Mouse (Mus musculus): Measurements from ENCODE around the gene Igf1r.

DNA sequence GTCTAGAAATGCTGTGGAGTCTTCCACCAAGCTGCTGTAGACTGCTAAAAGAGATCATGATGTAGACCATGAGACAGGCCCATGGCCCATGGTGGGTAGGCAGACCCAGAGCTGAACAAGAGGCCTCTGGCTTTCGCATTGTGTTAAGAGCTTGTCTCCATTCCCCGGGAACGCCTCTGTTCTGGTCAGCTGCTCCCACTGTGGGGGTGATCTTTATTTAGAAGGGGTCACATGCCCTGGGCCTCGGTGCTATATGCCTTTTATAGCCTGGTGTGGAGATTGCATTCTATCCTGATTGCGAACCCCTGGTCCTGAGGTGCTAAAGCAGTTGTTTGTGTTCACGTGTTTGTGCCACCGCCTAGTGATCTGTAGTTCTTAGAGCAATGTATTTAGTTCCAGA lies 57.5 kb downstream of the Igf1r start:
- TF ChIP-seq CTCF (IDR thresholded peaks at IDR 0.05; ENCODE audit: control insufficient read depth, insufficient read depth, insufficient read length) (no peak), MAX (IDR thresholded peaks at IDR 0.05) (no peak), USF1 (IDR thresholded peaks at IDR 0.05; ENCODE audit: low read depth) (no peak), MYOD1 (IDR thresholded peaks at IDR 0.05; ENCODE audit: control insufficient read depth, insufficient read length, low read depth) (no peak), MYOG (IDR thresholded peaks at IDR 0.05; ENCODE audit: control insufficient read depth, extremely low read depth, insufficient read length) (no peak)
